Mouse (Mus musculus): ENCODE data around the gene Glipr1l1.
"Not testable (repeated sequence)": the region's sequence is repeated elsewhere in the genome, so short reads cannot be mapped to it uniquely, and the experiment has no call there.

- TF ChIP-seq POLR2A, CTCF (IDR thresholded peaks at IDR 0.05; ENCODE audit: insufficient read depth, low read depth, low read length): not testable (repeated sequence)
Observed at GRCm38 (mm10) chr10:112028689-112029088, 31.3 kb upstream of the Glipr1l1 start.

Data from olfactory bulb, adult 2 months (tissue).